Mouse (Mus musculus) gastrocnemius, adult 18-20 months (tissue): ENCODE data around the gene Iqck. TPM values are rescaled to one million over a fixed set of nuclear protein-coding genes. Genes with fewer than 3 reads are reported as not detected.
A peak's percentile ranks its signal among the peaks of the same experiment; 100 is the strongest.

Experiments used
- DNase-seq: peaks from one replicate; pipeline ENCODE4 v3.0.0; 2021; ENCODE audit warnings: low spot score
- long read RNA-seq, 2 experiments: library from polyadenylated mRNA; stranded (forward); transcript quantifications; one replicate each; pipeline ENCODE4 v2.0.0; 2021
- total RNA-seq, 2 experiments: library from RNA; stranded (reverse); gene quantifications; 2 replicates each; pipeline ENCODE4 v1.2.3; 2021

Gene Iqck
- total RNA-seq = under 1 TPM; 0.14 to 0.24 TPM
- long read RNA-seq, experiment 1 = 0 reads
- long read RNA-seq, experiment 2 = 0 reads

DNA sequence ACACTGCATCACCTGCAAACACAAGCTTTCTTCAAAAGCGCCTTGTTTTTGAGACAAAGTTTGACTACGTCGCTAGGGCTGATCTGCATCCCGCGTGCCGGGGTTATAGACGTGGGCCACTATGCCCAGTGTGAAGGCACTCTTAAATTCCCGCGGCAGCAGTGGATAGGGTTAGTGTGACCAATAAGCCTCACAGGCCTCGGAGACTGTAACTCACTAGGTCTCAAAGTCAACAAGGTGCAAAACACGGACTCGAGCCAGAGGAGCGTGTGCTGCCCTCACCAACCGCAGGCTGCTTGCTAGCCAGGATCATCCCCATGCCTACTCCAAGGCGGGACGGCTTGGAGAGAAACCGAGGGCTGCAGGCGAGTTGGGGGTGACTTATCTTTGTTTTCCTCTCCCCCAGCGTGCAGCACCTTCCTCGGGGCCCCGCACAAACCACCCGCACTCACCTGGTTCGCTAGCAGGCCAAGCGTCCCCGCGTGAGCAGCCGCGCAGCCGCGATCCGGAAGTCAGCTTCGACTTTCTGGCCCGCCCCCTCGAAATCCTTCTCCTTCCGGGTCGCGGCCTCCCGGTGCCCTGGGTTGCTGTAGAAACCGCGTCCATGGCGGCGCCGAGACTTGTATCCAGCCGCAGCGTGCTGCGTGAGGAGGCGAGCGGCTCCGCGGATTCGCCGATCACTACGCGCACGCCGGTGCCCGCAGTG is at the start of gene Iqck:
TSS of gene Iqck (plus strand) at position 582 of the 706 bp plus-strand sequence.
- peak; percentile 92 for DNase-seq

DNA sequence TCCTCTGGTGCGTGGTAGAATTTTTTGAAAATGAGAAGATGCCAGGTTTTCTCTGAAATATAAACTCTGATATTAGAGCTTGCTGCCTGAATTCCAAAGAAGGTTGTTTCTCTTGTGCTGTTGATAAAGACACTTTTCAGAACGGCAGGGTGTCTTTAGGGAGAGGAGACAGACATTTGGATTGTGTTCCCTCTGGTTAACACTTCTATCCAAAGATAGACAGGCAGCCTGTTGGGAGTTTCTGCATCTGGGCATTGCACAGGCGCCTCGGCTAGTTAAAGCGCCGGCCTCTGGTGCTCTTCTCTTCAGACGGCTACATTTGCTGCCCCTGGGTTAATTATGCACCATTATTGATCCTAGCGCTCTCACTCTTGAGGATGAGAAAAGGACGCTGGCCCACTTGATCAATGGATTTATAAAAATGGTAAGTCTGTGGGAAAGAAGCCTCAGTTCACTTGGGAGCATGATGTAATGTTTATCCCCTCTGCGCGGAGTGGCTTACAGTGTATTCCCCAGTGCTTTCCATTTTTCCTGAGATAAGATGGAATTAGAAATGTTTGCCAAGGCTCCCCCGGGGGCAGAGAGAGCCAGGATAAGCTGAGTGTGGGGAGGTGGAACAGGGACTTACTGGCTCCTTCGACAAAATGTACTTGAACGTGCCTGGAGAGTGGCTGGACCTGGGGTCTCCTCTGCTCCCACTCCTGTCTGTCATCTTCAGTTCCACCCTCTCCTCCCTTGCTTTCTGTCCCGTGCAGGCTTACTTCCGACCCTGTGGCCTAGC is 48.7 kb upstream of the Iqck start:
- no peak for DNase-seq

DNA sequence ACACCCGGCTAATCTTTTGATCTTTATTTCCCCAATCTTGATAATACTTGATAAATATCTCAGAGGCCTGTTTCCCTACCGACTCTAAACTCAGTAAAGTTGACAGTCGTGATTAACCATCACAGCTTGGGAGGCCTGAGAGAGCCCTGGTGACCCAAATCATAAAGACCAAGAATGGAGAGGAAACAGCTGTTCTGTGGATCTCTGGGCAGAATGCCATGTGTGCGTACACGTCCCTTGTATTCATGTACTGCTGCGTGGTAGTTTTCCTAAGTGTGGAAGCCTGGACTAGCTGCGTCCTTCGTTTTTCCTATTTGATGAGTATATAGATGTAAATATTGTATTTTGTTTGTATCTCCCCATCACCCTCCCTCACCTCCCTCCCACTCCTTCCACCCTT is 47.7 kb upstream of the Iqck start:
- no peak for DNase-seq

DNA sequence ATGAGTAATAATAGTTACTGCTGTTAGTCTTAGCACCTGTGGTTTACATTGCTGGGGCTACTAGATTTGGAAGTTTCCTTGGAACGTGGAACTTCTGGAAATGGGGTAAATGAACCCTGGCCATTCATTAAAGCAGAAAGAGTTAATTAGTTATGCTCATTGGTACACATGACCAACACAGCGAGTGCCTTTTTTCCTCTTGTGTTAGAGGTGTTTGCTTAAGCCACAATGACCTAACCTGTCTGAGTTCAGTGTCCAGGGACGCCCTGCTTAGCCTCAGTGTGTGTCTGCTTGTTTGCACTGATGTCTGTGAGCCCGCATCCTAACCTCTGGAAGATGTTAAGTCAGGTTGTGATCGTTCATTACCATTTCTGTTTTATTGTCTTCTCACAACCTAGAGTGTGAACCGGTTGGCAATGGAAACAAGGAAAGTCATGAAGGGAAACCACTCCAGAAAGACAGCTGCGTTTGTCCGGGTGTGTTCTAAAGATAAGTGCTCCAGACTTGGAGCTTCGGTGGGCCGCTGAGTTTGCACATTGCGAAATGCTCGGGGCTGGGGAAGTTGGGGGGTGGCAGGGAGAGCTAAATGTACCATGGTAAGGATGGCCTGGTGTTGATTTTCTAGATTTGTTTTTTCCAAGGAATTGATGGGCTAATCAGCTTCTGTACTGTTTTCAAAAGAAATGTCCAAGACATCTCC is 44.0 kb upstream of the Iqck start:
- DNase-seq = peak; percentile 13

DNA sequence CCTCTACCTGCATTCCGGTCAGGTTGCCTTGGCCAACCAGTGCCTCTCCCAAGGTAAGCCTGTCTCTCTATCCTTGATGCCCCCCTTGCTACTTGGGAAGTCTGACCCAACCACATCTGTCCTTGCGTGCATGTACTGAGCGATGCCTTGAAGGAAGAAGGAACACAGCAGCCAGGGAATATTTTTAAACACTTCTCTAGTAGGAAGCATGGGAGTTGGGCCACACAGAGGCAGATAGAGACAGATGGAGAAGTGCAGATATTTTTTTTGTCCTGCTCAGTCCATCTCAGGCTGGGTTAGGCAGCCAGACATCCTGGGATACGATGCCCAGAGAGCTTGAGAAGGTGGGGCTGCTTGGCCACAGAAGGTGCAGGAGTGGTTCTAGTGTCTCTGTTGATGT is 42.0 kb upstream of the Iqck start:
- no peak for DNase-seq

DNA sequence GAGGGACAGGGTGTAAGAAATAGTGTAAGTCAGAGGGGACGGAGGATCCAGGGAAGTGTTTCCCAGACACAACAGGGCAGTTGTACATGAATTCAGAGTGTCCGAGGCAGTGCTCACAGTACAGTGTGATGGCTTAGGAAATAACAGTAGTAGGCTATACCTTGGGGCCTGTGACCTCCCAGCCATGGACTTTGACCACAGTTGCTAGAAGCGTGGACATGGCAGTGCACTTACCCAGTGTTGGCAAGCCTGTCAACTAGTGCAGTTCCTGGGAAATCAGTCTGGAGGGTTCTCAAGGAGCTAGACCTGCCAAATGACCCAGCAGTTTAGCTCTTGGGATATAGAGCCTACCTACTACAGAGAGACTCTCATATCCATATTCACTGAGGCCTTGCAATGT is 39.3 kb upstream of the Iqck start:
- DNase-seq = no peak

DNA sequence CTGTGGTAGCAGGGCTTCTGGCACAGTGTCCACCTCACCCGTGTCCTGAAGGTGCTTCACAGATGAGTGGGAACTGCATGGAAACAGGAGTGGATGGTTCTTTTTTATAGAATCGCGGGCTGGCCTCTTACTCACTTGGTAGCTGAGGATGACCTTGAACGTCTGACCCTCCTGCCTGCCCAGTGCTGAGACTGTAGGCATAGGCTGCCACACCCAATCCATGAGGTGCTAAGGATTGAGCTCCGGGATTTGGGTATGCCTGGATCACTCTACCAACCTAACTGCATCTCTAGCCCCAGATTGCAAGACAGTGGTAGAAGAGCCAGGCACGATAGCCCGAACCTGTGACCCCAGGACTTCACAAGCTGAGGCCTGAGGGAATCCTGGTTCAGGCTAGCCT is 37.8 kb upstream of the Iqck start:
- no peak for DNase-seq

DNA sequence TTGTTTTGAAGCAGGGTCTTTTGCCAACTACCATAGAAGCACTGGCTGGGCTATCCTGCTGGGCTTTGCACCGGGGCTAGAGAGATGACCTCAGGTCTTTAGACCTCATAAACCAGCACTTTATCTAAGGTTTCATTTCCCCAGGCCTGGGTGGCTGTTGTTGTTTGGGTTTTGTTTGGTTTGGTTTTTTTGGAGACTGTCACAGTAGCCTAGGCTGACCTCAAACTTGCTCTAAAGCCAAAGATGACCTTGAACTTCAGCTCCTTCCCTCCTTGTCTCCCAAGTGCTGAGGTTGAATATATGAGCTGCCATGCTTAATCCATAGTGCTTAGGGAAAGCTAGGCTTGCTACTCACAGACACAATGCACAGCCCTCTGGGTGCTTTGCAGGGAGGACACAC is 35.9 kb upstream of the Iqck start:
- DNase-seq = no peak

DNA sequence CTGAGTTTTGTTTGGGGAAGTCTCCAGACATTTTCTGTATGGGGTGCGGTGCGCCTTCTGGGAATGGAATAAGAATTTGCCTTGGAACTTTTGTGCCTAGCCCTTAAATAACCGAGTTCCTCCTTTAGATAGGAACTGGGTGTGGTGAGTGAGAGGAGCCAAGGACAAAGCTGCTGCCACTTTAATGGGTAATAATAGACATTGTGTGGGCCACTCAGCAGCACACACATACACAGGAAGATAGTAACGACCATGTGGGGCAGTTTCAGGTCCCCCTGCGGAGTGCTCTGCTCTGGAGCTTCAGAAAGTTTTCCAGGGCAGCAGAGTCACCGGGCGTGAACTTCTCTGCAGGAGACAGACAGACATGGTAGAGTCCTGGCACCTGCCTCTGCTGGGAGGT is 34.2 kb upstream of the Iqck start:
- DNase-seq = peak; percentile 47

DNA sequence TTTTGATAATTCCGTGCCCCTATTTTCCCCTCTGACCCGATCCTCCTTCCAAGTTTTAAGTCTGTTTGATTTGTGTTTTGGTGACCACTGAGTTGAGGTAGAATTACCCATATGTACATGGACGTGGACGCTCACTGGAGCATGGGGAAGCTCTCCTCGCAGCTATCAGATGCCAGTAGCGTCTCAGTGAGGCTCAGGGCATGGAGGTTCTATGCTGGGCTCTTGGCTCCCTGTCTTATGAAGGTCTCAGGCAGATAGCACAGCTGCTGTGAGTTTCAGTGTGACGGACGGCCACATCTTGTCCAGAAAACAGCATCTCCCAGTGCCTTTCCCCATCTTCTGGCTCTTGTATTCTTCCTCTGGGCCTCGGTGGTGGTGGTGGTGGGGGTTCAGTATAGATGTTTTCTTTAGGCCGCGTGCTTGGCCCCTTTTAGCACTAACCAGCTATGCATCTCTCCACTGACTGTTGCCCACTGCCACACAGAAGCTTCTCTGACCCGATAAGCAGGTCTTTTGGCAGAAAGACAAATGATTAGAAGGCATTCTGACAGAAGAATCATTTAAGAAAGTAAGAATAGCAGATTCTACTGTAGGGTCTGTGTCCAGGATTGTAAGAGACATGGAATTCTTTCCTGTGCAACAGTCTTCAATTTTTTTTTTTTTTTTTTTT is 33.5 kb upstream of the Iqck start:
- DNase-seq = no peak

DNA sequence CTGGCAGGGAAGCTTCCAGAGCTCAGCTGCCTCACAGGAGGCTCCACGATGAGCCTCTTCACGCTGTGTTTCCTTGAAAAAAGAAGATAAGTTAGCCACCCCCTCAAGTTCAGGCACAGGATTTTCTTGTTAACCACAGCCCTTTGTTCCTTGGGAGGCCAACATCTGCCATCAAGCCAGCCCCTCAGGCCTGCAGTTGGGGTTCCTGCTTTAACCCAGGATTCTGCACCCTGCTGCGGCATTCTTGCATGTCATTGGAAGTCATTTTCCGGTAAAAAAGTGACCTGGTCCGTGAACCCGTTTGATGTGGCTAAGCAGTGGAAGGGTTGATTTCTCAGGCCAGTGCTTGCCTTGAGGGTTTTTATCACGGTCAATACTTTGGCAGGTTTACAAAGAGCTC is 31.1 kb upstream of the Iqck start:
- no peak for DNase-seq

DNA sequence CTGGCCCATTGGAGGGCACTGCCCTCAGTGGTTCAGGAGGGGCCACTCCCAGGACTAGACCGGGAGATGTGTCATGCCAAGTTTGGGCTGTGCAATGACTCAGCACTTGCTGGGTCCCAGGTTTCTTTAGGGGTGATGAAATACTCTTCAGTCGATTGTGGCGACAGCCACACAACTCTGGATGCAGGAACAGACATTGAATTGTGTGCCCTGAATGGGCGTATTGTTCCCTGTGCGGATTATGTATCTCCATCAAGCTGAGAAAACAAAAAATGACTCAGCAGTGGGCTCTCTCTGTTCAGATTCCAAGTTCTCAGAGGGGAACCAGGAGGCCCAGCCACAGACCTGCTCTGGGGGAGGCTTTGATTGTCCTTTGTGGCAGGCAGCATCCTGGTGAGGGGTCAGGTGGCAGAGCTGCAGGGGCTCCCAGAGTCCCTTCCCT is 27.6 kb upstream of the Iqck start:
- DNase-seq = no peak

DNA sequence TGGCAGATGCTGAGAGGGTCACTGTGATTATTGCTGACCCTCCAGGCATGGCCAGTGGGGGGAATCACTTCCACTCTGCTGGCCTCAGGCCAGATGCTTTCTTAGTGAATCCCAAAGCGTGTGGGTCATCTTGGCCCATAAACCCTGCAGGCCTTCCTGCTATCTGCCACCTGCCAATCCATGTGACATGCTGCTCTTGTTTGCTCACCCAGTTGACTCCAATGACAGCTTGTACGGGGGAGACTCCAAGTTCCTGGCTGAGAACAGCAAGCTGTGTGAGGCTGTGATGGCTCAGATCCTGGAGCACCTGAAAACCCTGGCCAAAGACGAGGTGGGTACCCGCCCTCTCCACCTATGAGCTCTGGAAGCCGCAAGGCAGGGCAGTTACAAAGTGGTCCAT is 17.7 kb upstream of the Iqck start:
- DNase-seq = no peak

DNA sequence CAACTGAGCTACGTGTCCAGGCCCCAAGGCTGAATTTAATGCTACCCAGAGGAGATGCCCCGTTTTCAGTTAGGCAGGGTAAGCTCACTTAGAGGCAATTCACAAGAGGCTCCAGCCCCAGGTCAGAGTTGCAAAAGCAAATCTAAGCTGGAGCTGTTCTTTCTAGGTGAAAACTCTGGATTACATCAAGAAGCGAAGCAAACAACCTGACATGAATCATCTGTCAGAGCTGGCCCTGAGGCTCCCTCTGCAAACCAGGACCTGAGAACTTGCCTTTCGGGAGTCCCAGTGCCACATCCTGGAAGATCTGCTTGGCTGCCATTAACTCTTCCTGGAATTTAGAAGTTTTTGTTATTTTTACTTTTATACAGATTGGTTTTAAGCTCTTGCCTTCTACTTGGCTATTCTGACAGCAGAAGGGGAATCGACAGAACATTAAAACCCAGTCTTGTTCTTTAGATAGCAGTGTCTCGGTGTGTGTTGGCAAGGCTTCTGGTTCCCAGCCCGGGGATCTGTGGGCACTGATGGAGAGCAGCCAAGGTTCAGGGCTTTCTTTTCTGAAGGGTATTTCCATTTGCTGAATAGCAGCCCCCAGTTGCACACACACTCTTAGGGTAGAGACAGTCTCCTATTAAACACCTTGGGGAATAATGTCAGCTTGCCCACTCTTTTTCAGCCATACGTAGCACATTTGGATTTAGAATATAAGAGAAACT is 14.4 kb upstream of the Iqck start:
- DNase-seq = no peak

DNA sequence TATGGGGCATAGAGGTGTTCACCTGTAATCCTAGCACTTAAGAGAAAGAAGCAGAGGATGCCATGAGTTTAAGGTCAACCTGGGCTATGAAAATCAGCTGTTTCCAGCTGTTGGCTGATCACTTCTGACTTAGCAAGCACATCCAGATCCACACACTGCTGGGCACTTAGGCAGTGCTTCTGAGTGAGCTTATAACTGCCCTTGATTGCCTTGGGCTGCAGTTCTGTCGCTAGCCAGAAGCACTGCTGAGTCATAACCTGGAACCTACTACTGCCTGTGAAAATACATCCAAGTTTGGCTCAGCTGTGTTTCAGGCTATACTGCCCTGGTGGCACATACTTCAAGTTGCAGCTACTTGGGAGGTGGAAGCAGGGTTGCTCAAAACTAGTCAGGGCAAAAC is 13.8 kb upstream of the Iqck start:
- peak; percentile 61 for DNase-seq

DNA sequence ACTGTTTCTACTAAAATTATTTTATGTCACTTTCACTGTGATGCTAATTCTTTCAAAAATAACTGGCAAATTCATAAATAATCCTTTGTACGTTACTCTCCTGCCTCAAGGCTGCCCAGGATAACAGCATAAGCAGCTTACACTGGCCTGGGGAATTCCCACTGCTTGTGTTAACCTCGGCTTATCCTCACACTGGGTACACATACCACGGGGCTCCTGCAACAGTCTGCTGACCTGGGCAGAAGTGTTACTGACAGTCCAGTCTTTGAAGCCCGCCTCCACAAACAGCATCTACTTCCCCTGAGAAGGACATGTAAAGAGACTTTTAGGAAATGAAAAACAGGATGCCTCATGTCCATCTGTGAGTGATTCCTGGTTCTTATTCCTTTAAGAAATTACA is 12.6 kb upstream of the Iqck start:
- no peak for DNase-seq

DNA sequence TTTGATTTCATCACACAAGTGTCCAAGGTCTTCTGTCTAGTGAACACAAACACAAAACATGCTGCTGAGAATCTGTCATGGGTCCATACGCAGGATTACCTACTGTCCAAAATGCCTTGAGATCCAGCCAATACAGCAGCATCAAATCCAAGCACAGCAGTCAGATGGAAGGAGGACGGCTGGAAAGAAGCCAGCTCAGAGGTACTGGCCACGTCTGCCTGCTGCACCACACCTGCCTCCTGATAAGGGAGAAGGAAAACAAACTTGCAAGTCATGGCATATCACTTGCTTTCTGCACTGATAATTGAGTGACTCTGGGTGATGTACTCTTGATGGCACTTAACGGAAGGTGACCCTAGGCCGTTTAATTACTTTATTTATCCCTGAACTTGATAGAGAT is 10.4 kb upstream of the Iqck start:
- DNase-seq = no peak

DNA sequence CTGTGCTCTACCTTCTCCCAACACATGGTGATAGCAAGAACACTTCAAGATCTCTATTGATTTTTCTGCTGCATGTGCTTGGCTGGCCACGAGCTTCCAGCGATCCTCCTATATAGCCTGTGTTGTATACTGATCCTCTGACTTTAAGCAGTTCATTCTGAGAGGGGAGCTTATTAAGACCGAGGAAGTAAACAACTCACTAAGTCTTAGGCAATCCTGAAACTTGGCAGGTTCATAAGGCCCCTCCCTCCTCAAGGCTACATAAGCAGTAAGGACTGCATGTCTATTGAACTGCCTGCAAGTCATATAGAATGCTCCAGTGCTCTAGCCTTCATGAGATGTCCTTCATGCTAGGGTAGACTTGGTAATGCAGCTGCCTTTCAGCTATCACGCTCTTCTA is 9.2 kb upstream of the Iqck start:
- no peak for DNase-seq

DNA sequence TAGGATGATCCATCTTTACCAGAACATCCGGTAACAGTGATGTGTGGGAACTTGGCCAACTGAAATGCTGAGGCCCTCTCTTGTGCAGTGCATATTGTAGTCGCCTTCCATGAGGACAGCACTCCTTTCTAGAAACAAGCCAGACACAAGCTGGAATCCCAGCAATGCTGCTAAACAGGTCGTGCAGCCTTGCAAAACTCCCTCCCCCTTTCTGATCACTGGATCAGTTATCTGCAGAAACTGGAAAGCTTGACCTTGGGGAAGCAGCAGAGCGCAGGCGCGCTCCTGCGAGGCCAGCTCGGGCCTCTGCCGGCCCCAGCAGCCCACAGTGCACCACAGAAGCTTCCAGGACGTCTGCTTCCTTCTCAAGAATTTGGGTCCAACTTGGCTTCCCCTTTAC is 6.8 kb upstream of the Iqck start:
- no peak for DNase-seq

DNA sequence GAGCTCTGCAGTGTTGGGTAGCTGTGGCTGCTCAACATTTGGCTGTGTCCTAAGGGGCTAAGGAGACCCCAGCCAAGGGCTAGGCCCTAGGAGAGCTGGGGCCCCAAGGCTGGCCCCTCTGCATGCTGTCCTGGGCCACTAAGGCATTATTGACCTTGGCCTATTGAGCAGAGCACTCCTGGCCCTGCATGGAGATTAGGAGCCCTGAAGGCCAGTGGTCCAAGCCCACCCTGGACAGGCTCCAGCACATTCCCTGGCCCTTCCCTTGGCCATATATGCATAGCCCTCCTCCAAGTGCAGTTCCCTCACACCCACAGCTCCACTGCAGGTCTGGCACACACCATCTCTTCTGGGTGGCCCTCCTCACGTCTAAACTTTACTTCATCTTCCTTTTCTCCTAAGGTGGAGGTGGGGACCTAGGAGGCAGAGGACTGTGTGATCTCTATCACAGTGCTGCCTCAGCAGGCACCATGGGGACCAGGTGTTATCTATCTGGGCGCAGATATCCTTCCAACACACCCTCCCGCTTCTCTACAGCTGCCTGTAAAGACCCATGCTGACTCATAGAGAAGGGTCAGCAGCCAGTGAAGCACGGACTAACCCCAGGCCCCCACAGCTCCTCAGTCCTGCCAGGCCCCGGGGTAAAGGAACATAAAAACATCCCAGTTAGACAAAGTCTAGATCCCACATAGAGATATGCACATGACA is 5.9 kb upstream of the Iqck start:
- DNase-seq = no peak
